Mouse (Mus musculus): ENCODE measurements around the gene Kdelc2. TPM values are rescaled to one million over a fixed set of nuclear protein-coding genes. Genes with fewer than 3 reads are reported as not detected.

Kdelc2 gene
- polyA plus RNA-seq, 1 experiment, result 1.4 TPM

DNA sequence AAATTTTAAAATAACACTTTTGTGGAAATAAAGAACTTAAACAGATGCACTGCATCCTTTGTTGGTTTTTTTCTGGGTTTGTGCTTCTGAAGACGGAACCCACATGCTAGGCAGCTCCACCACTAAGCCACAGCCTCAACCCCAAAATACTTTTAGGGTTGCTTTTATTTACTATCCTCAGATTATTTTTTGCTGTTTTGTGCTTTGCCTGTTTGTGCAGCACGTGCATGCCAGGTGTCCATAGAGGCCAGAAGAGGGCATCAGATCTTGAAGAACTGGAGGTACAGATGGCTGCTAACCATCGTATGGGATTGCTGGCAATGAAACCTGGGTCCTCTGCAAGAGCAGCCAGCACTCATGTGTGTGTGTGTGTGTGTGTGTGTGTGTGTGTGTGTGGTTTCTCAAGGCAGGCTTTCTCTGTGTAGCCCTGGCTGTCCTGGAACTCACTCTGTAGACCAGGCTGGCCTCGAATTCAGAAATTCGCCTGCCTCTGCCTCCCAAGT is 2.7 kb upstream of the Kdelc2 start:
- H3K4me1 ChIP-seq (ENCODE audit: control insufficient read depth, insufficient read depth, low read length), result peaks cover 12% of the 10 kb centered on the region
- H3K36me3 ChIP-seq (ENCODE audit: control insufficient read depth, insufficient read depth, low read length), result no peaks in the 10 kb centered on the region
- no peak for TF ChIP-seq POLR2A (IDR thresholded peaks at IDR 0.05; ENCODE audit: control insufficient read depth, low read depth, low read length)
- TF ChIP-seq CTCF (IDR thresholded peaks at IDR 0.05; ENCODE audit: control insufficient read depth, insufficient read depth, insufficient replicate concordance, low read depth, low read length), result no peak
- H3K27ac ChIP-seq (ENCODE audit: control insufficient read depth, insufficient read depth, low read depth, low read length), result no peak overlapping the region
- H3K4me3 ChIP-seq (ENCODE audit: control insufficient read depth, low read depth, low read length), result no peak overlapping the region
- H3K27me3 ChIP-seq (ENCODE audit: control insufficient read depth, insufficient read depth, low read length), result no peaks in the 10 kb centered on the region

DNA sequence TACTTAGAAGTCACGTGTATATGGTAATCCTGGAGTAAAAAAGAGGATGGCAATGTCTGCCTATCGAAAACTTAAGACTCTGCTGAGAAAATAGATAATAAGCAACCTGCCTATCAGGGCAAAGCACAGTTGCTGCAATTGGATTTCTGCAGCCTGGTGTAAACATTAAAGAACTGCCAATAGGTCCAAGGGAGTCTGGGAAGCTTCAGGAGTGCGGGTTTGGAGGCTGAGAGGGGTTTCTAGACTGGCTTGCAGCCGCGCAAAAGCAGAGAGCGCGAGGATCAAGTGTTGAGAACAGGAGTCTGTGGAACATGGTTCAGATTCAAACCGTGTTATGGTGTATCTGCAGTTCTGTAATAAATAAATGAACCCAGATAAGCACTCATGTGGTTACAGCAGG is 1.0 kb downstream of the Kdelc2 start:
- Histone ChIP-seq H3K27me3 (ENCODE audit: control insufficient read depth, insufficient read depth, low read length) (no peaks in the 10 kb centered on the region), H3K27ac (ENCODE audit: control insufficient read depth, insufficient read depth, low read depth, low read length) (peak overlapping the region; percentile 97), H3K36me3 (ENCODE audit: control insufficient read depth, insufficient read depth, low read length) (no peaks in the 10 kb centered on the region), H3K4me1 (ENCODE audit: control insufficient read depth, insufficient read depth, low read length) (peaks cover 8% of the 10 kb centered on the region), H3K4me3 (ENCODE audit: control insufficient read depth, low read depth, low read length) (peak overlapping the region; percentile 95)
- TF ChIP-seq CTCF (IDR thresholded peaks at IDR 0.05; ENCODE audit: control insufficient read depth, insufficient read depth, insufficient replicate concordance, low read depth, low read length) (no peak), POLR2A (IDR thresholded peaks at IDR 0.05; ENCODE audit: control insufficient read depth, low read depth, low read length) (no peak)

DNA sequence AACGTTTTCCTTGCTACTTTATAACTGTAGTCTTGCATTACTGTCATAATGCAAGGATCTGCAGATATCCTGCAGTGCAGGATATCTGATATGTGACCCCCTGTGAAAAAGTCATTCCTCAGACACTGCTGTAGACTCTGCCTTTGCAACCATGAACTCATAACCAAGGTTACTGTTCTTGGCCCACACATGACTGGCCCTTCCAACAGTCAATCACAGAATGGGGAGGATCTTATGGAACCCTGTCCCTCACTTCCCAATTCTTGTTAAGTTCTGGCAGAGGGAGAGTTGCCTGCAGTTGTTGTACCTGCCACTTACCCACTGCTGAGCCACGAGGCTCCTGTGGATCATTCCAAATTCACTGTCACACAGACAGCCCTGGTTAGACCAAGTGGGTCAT is 3.6 kb downstream of the Kdelc2 start:
- no peak overlapping the region for H3K4me3 ChIP-seq (ENCODE audit: control insufficient read depth, low read depth, low read length)
- no peaks in the 10 kb centered on the region for H3K36me3 ChIP-seq (ENCODE audit: control insufficient read depth, insufficient read depth, low read length)
- TF ChIP-seq CTCF (IDR thresholded peaks at IDR 0.05; ENCODE audit: control insufficient read depth, insufficient read depth, insufficient replicate concordance, low read depth, low read length) (no peak), POLR2A (IDR thresholded peaks at IDR 0.05; ENCODE audit: control insufficient read depth, low read depth, low read length) (no peak)
- H3K27me3 ChIP-seq (ENCODE audit: control insufficient read depth, insufficient read depth, low read length), result no peaks in the 10 kb centered on the region
- H3K4me1 ChIP-seq (ENCODE audit: control insufficient read depth, insufficient read depth, low read length), result peaks cover 8% of the 10 kb centered on the region
- H3K27ac ChIP-seq (ENCODE audit: control insufficient read depth, insufficient read depth, low read depth, low read length), result no peak overlapping the region

DNA sequence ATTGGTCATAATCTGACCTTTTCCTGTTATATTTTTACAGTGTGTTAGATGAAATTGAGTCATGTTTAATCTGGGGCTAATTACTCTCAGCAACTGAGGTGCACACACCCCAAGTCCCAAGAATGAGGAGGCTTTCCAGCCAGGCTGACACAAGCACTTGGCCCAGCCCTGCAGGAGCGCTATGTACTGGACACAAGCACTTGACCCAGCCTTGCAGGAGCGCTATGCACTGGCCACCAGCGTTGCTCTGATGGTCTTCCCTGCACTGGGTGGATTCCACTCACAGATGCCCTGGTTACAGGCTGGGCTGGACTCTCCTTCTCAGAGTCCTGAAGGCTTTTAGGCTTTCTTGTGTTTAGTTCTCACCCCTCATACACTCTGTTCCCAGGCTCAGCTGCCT is 5.3 kb downstream of the Kdelc2 start:
- Histone ChIP-seq H3K36me3 (ENCODE audit: control insufficient read depth, insufficient read depth, low read length) (no peaks in the 10 kb centered on the region), H3K27ac (ENCODE audit: control insufficient read depth, insufficient read depth, low read depth, low read length) (no peak overlapping the region), H3K27me3 (ENCODE audit: control insufficient read depth, insufficient read depth, low read length) (no peaks in the 10 kb centered on the region), H3K4me3 (ENCODE audit: control insufficient read depth, low read depth, low read length) (no peak overlapping the region), H3K4me1 (ENCODE audit: control insufficient read depth, insufficient read depth, low read length) (peaks cover 7% of the 10 kb centered on the region)
- TF ChIP-seq POLR2A (IDR thresholded peaks at IDR 0.05; ENCODE audit: control insufficient read depth, low read depth, low read length) (no peak), CTCF (IDR thresholded peaks at IDR 0.05; ENCODE audit: control insufficient read depth, insufficient read depth, insufficient replicate concordance, low read depth, low read length) (no peak)

DNA sequence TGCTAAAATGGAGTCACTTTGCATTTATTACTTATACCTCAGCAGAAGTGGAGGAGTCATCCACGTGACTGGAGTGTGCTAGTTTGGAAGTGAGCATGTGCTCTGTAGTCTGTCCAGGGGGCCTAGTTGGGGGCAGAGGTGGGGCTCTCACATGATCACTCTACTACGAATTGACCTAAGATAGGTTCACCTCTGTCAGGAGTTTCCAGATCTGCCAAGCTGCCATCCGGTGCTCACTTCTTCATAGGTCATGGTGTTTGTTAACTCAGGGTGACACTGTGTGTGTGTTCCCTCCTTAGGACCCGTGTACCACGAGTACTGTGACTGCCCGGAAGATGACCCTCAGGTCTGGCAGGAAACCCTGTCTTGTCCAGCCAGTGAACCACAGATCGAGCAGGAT is 6.3 kb downstream of the Kdelc2 start:
- TF ChIP-seq POLR2A (IDR thresholded peaks at IDR 0.05; ENCODE audit: control insufficient read depth, low read depth, low read length) (no peak), CTCF (IDR thresholded peaks at IDR 0.05; ENCODE audit: control insufficient read depth, insufficient read depth, insufficient replicate concordance, low read depth, low read length) (no peak)
- H3K36me3 ChIP-seq (ENCODE audit: control insufficient read depth, insufficient read depth, low read length), result no peaks in the 10 kb centered on the region
- H3K27ac ChIP-seq (ENCODE audit: control insufficient read depth, insufficient read depth, low read depth, low read length), result peak overlapping the region; percentile 3; the same call in 1 of the 2 replicates

DNA sequence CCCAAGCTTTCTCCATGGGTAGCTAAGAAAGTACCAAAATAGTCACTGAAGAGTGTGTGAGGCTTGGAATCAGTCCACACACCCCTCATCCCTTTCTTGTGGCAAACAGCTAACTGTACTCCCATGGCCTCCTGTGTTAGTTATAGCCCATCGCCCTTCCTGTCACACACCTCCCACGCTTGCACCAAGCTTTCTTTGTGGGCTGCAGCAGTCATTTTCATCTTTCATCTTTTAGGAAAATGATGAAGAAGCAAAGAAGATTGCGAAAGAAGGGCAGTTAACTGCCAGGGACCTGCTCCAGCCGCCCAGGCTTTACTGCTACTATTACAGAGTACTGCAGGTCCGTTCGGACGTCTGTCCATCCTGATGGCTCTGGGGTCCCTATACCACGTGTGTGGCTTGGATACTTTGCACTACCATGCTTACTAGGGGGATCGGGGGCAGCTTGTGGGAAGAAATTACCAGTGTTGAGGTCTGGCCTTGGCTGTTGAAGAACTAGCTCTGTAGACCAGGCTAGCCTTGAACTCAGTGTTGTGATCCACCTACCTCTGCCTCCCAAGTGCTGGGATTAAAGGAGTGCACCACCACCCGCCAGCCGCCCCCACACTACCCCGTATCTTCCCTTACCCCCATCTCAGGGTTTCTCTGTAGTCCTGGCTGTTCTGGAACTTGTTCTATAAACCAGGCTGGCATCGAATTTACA is 14.0 kb downstream of the Kdelc2 start:
- no peak overlapping the region for H3K4me3 ChIP-seq (ENCODE audit: control insufficient read depth, low read depth, low read length)
- TF ChIP-seq POLR2A (IDR thresholded peaks at IDR 0.05; ENCODE audit: control insufficient read depth, low read depth, low read length), result no peak
- no peak for TF ChIP-seq CTCF (IDR thresholded peaks at IDR 0.05; ENCODE audit: control insufficient read depth, insufficient read depth, insufficient replicate concordance, low read depth, low read length)
- H3K36me3 ChIP-seq (ENCODE audit: control insufficient read depth, insufficient read depth, low read length), result no peaks in the 10 kb centered on the region
- H3K4me1 ChIP-seq (ENCODE audit: control insufficient read depth, insufficient read depth, low read length), result peaks cover 11% of the 10 kb centered on the region
- no peak overlapping the region for H3K27ac ChIP-seq (ENCODE audit: control insufficient read depth, insufficient read depth, low read depth, low read length)
- no peaks in the 10 kb centered on the region for H3K27me3 ChIP-seq (ENCODE audit: control insufficient read depth, insufficient read depth, low read length)

More for the DNA sequence above, 6.3 kb downstream of the Kdelc2 start:
- no peak overlapping the region for H3K4me3 ChIP-seq (ENCODE audit: control insufficient read depth, low read depth, low read length)
- H3K27me3 ChIP-seq (ENCODE audit: control insufficient read depth, insufficient read depth, low read length), result no peaks in the 10 kb centered on the region
- peaks cover 2% of the 10 kb centered on the region; the same call in 1 of the 2 replicates for H3K4me1 ChIP-seq (ENCODE audit: control insufficient read depth, insufficient read depth, low read length)

DNA sequence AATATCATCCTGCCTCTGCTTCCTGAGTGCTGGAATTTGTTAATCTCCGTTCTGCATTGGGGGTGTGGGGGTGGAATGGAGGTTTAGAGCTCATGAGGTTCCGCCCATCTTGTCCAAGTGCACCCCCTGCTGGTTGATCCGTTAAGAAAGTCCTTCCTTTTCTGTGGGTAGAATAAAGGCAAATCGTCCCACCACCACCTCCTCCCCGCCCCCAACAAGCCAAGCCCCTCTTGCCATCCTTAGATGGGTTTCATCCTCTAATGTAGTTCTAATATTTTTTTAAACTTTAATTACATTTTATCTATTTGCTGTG is 14.5 kb downstream of the Kdelc2 start:
- Histone ChIP-seq H3K4me1 (ENCODE audit: control insufficient read depth, insufficient read depth, low read length) (peaks cover 11% of the 10 kb centered on the region), H3K27ac (ENCODE audit: control insufficient read depth, insufficient read depth, low read depth, low read length) (no peak overlapping the region), H3K36me3 (ENCODE audit: control insufficient read depth, insufficient read depth, low read length) (no peaks in the 10 kb centered on the region), H3K27me3 (ENCODE audit: control insufficient read depth, insufficient read depth, low read length) (no peaks in the 10 kb centered on the region), H3K4me3 (ENCODE audit: control insufficient read depth, low read depth, low read length) (no peak overlapping the region)
- TF ChIP-seq POLR2A (IDR thresholded peaks at IDR 0.05; ENCODE audit: control insufficient read depth, low read depth, low read length), result no peak
- peak; percentile 50; the same call in 1 of the 2 replicates for TF ChIP-seq CTCF (IDR thresholded peaks at IDR 0.05; ENCODE audit: control insufficient read depth, insufficient read depth, insufficient replicate concordance, low read depth, low read length)
